Mouse (Mus musculus): ENCODE results near the gene Pin1.
"Not testable (repeated sequence)": the region's sequence is repeated elsewhere in the genome, so short reads cannot be mapped to it uniquely, and the experiment has no call there.

The Pin1 gene

DNA sequence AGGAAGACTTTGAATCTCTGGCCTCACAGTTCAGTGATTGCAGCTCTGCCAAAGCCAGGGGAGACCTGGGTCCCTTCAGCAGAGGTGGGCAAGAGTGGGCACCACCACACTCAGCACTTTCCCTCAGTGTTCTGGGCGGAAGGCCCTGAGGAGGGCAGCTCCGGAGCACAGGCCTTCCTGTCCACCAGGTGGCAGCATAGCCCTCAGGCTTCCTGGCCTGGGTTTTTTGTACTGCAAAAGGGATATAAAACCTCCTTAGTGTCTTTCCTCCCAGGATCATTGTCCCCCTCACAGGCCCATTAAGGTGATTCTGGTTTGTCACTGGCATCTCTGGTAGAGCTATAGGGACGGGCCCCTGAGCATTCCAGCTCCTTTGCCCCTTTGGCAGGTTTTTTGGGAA, 10.4 kb downstream of the Pin1 start:
- DNase-seq (ENCODE audit: low spot score in 2 of 2) = peak; percentile 50 to 80

DNA sequence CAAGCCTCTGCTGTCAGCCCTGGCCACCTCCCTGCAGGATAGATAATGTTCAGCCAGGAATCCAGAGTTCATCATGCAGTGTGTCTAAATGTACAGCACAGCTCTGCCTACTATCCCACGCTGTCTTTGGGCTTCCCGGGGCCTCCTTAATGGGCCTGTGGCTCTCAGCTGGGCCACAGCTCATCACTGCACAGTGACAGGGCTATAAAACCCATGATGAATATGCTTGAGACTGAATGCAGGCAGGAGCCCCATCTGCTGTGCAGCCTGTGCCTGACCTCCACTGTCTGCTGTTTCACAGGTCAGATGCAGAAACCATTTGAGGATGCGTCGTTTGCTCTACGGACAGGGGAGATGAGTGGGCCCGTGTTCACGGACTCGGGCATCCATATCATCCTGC, 11.0 kb downstream of the Pin1 start:
- DNase-seq (ENCODE audit: low spot score in 2 of 2) = no peak

DNA sequence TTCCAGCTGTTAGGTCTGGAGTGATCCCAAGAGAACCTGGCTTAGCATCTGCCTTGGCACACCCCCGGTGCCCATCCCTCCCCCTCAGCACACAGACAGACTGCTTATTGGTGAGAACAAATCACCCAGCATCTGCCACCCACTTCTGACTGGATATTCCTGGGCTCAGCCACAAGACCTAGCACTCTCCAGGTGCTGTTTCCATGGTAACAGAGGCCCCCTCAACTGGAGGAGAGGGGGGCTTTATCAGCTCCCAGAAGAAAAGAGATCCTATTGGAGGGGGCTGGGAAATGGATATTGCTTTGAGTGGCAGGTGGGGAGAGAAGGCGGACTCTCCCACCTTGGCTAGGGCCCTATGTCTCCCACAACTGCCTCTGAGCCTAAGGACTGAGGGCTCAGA, 12.1 kb downstream of the Pin1 start:
- DNase-seq (ENCODE audit: low spot score in 2 of 2) = no peak

DNA sequence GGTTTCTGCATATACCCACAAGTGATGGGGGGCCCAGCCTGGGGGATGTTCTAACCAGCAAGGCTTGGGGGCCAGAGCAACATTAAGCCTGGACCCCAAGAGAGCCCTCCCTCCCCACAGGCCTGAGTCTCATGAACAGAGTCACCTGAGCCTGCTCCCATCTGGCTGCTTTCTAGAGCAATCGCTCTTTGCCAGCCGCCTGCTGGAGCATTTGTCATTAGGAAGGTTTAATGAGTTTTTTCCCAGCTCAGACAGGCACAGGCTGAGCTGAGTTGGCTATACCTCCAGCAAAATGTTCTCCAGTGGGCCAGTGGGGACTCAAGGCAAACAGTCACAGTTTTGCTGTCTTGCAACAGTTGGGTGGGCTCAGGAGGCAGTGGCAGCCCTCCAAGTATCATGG, 12.5 kb downstream of the Pin1 start:
- DNase-seq (ENCODE audit: low spot score in 2 of 2) = no peak

DNA sequence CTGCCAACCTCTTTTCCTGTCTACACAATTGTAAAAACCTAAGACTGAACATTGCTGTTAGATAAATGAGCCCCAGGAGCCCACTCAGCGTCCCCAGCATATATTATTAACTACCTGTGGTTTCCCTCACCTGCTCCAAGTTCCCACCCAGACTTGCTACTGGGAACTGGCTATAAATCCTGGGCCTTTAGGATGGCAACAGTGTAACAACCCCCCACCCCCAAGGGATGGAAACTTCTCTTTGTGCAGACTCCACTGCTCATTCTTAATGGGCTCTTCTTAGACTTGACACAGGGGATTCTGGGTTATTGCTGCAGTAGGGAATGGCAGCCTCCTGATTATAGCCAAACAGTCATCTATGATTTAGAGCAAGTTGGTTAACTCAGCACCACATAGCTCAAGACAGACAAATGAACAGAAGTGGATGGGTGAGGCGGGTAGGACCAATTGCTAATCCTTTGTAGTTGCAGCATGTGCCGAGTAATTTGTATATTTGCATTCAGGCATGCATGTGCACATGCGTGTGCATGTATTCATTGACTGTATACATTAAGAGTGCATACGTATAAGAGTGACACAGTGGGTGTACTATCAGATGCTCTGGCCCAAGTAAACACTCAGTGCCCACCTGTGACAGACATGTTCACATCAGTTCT, 13.2 kb downstream of the Pin1 start:
- DNase-seq (ENCODE audit: low spot score in 2 of 2) = no peak

- DNase-seq (ENCODE audit: low spot score in 2 of 2) = no peak
Observed at GRCm38 (mm10) chr9:20665925-20666324, 14.0 kb downstream of the Pin1 start.

- DNase-seq (ENCODE audit: low spot score in 2 of 2) = peak; percentile 40 to 51
Observed at GRCm38 (mm10) chr9:20666510-20667034, 14.7 kb downstream of the Pin1 start.

DNA sequence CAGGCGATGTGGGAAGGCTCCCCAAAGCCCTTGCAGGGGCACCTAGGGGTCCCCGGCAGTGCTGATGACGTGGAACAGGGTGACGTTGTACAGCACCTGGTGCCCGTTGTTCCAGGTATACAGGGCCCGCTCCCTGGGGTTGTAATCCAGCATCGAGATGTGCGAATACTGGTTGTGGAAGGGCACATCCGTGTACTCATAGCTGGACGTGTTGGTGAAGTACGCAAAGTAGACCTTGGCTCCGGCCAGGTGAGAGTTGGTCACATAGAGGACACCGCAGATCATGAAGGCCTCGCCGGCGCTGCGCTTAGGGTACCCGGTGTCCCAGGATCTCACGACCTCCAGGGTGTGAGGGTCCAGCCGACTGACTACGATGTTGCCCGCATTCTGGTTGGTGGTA, 16.2 kb downstream of the Pin1 start:
- DNase-seq (ENCODE audit: low spot score in 2 of 2) = no peak

GRCm38 (mm10) chr9:20672047-20672446, 20.2 kb downstream of the Pin1 start:
- no peak for DNase-seq (ENCODE audit: low spot score in 2 of 2)

- no peak for DNase-seq (ENCODE audit: low spot score in 2 of 2)
Observed at GRCm38 (mm10) chr9:20677892-20678291, 26.0 kb downstream of the Pin1 start.

GRCm38 (mm10) chr9:20680378-20680958, 28.6 kb downstream of the Pin1 start:
- DNase-seq (ENCODE audit: low spot score in 2 of 2) = no peak

DNA sequence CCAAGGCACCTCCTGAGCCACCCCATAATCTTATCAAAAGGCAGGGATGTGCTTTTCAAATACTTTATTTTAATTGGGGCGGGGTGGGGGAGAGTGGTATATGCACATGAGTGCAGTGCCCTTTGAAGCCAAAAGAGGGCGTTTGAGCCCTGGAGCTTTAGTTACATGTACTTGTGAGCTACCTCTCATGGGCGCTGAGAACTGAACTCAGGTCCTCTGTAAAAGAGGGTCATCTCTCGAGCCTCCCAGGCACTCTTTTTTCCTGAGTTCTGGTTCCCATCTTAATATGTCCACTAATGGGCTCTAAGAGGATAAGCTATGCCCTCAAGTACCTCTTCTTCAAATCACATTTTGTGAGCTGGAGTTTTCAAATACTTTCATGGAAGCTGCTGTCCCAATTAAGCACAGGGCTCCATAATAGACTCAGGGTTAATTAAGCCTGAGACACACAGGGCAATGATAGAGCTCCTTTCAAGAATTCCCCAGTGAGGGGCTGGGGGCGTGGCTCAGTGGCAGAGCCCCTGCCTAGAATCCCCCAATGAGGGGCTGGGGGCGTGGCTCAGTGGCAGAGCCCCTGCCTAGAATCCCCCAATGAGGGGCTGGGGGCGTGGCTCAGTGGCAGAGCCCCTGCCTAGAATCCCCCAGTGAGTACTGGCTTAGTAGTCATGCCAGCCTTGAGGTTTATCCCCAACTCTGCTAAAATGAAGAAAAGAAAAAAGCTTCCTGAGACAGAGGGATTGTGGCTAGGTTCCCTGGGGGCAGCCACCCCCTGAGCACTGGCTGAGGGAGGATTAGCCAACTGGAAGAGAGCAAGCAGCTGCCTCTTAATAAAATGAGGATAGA, 29.9 kb downstream of the Pin1 start:
- DNase-seq (ENCODE audit: low spot score in 2 of 2) = no peak

DNA sequence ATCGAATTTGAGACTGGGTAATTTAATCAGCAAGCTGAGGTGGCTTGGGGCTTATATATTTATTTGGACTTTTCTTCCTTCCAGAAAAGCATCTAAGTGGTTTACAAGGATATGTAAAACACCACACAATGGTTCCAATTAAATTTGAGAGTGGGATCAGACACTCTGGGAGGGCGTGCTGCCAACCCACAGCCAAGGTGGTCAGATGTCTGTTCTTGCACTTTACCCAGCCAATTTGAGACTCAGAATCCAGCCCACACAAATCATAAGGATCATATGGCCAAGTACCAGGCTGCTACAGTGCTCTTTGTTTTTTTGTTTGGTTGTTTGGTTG, 30.5 kb downstream of the Pin1 start:
- no peak for DNase-seq (ENCODE audit: low spot score in 2 of 2)

- no peak for DNase-seq (ENCODE audit: low spot score in 2 of 2)
Observed at GRCm38 (mm10) chr9:20685081-20685861, 33.4 kb downstream of the Pin1 start.

GRCm38 (mm10) chr9:20689403-20689802, 37.5 kb downstream of the Pin1 start:
- DNase-seq (ENCODE audit: low spot score in 2 of 2) = no peak

- DNase-seq (ENCODE audit: low spot score in 2 of 2) = no peak
Observed at GRCm38 (mm10) chr9:20689913-20690312, 38.0 kb downstream of the Pin1 start.

- not testable (repeated sequence) for DNase-seq (ENCODE audit: low spot score in 2 of 2)
Observed at GRCm38 (mm10) chr9:20690449-20690848, 38.6 kb downstream of the Pin1 start.

DNA sequence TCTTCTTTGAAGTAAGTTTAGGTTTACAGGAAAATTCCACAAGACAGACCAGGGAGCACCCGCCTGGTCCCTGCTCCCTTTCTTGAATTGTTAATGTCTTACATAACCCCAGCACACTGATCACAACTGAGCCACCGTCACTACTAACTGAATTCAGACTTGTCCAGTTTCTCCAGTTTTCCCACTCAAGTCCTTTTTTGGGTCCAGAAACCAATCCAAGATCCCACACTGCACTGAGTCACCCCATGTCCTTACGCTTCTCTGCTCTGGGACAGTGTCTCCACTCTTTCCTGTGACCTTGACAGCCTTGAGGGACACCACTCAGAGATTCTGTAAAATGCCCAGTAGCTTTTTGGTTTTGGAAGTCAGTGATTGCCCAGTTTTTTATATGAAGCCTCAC, 41.0 kb downstream of the Pin1 start:
- DNase-seq (ENCODE audit: low spot score in 2 of 2) = no peak

- DNase-seq (ENCODE audit: low spot score in 2 of 2) = no peak
Observed at GRCm38 (mm10) chr9:20694721-20695235, 42.9 kb downstream of the Pin1 start.

DNA sequence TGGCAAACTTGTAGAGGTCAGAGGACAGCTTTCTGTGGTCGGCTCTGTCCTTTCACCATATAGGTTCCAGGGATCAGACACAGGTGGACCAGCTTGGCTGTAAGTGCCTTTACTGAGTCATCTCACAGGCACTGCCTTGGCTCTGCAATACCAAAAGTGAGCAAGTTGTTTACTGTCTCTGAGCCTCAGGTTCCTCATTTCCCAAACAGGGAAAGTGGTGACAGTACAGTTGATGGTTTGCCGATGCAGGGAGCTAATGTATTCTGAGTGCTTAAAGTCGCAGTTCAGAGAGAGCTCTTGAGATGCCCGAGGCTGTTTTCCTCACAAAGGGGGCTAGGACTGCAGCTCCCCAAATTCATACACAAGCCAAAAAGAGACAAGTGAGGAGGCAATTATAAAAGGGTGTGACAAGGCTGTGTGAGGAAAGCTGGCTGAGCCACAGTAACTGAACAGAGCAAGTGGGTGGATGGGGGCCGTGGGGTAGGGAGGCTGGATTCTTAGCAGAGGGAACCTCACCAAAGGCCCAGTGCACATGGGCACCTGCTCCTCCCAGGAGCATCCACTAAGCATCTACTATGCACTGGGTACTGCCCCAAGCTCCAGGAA, 44.3 kb downstream of the Pin1 start:
- no peak for DNase-seq (ENCODE audit: low spot score in 2 of 2)

DNA sequence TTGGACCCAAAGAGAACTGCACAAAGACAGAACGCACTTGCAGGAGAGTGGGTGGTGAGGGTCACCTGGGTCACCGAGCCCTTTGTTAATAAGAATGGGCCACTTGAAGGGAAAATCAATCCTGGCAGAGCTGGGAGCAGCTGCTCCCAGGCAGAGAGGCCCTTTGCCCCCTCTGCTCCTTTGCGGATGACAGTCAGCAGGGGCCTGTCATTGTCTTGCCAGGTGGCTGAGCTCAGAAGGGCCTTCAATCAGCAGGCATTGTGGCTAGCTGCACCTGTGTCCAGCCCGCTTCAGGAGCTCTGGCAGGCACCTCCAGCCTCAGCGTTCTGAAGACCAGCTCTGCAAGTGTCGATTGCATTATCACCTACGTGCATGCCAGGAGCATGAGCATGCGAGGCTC, 45.6 kb downstream of the Pin1 start:
- no peak for DNase-seq (ENCODE audit: low spot score in 2 of 2)

Measured in thymus, postnatal 10 days (tissue).